Mouse (Mus musculus): ENCODE measurements at regions not wholly inside any gene's neighbourhood (a gene's known extent, or its start where the extent isn't known, plus 50 kb on each side); places are given as distances from the start of the nearest gene placed in this dataset.

GRCm38 (mm10) chr8:109081295-109081694, 412.5 kb upstream of the Pmfbp1 start:
- no peaks in the 10 kb centered on the region for H3K27me3 ChIP-seq
- no peak overlapping the region for H3K9ac ChIP-seq
- WGBS = 60% methylated on average over 5 of the region's 5 CpGs
- H3K4me2 ChIP-seq = no peak overlapping the region
- H3K4me1 ChIP-seq (replicated peaks) = no peaks in the 10 kb centered on the region
- no peaks in the 10 kb centered on the region for H3K36me3 ChIP-seq
- H3K4me3 ChIP-seq = no peak overlapping the region
- H3K27ac ChIP-seq = no peak overlapping the region
- H3K9me3 ChIP-seq (replicated peaks) = no peaks in the 10 kb centered on the region
- ATAC-seq (replicated peaks; ENCODE audit: insufficient number of reproducible peaks, insufficient read depth, low FRiP score, low read depth) = no peak

GRCm38 (mm10) chr8:109085134-109085533, 408.7 kb upstream of the Pmfbp1 start:
- Histone ChIP-seq H3K4me2 (no peak overlapping the region), H3K4me1 (replicated peaks) (no peaks in the 10 kb centered on the region), H3K9ac (no peak overlapping the region), H3K9me3 (replicated peaks) (no peaks in the 10 kb centered on the region), H3K27me3 (no peaks in the 10 kb centered on the region), H3K36me3 (no peaks in the 10 kb centered on the region), H3K4me3 (no peak overlapping the region), H3K27ac (no peak overlapping the region)
- no peak for ATAC-seq (replicated peaks; ENCODE audit: insufficient number of reproducible peaks, insufficient read depth, low FRiP score, low read depth)
- 83% methylated on average over 7 of the region's 7 CpGs for WGBS

GRCm38 (mm10) chr8:109087781-109088180, 406.0 kb upstream of the Pmfbp1 start:
- H3K36me3 ChIP-seq = no peaks in the 10 kb centered on the region
- H3K4me2 ChIP-seq = no peak overlapping the region
- no peak overlapping the region for H3K9ac ChIP-seq
- no peaks in the 10 kb centered on the region for H3K4me1 ChIP-seq (replicated peaks)
- no peaks in the 10 kb centered on the region for H3K9me3 ChIP-seq (replicated peaks)
- 45% methylated on average over 1 of the region's 1 CpGs for WGBS
- H3K27ac ChIP-seq = no peak overlapping the region
- no peak for ATAC-seq (replicated peaks; ENCODE audit: insufficient number of reproducible peaks, insufficient read depth, low FRiP score, low read depth)
- no peaks in the 10 kb centered on the region for H3K27me3 ChIP-seq
- no peak overlapping the region for H3K4me3 ChIP-seq

GRCm38 (mm10) chr8:109099671-109100070, 394.2 kb upstream of the Pmfbp1 start:
- Histone ChIP-seq H3K9me3 (replicated peaks) (no peaks in the 10 kb centered on the region), H3K27me3 (no peaks in the 10 kb centered on the region), H3K27ac (no peak overlapping the region), H3K4me2 (no peak overlapping the region), H3K4me3 (no peak overlapping the region), H3K9ac (no peak overlapping the region), H3K4me1 (replicated peaks) (peaks cover under 1% of the 10 kb centered on the region), H3K36me3 (no peaks in the 10 kb centered on the region)
- 78% methylated on average over 15 of the region's 15 CpGs for WGBS
- no peak for ATAC-seq (replicated peaks; ENCODE audit: insufficient number of reproducible peaks, insufficient read depth, low FRiP score, low read depth)

- H3K27me3 ChIP-seq = no peaks in the 10 kb centered on the region
- WGBS = 89% methylated on average over 5 of the region's 5 CpGs
- ATAC-seq (replicated peaks; ENCODE audit: insufficient number of reproducible peaks, insufficient read depth, low FRiP score, low read depth) = no peak
Measured at GRCm38 (mm10) chr8:109101416-109101815, 392.4 kb upstream of the Pmfbp1 start.

GRCm38 (mm10) chr8:109104798-109105326, 389.0 kb upstream of the Pmfbp1 start:
- 28% methylated on average over 6 of the region's 6 CpGs for WGBS
- Histone ChIP-seq H3K4me2 (peak overlapping the region; percentile 54), H3K27me3 (no peaks in the 10 kb centered on the region), H3K4me1 (replicated peaks) (peaks cover 20% of the 10 kb centered on the region), H3K36me3 (no peaks in the 10 kb centered on the region), H3K9ac (no peak overlapping the region), H3K9me3 (replicated peaks) (no peaks in the 10 kb centered on the region), H3K4me3 (peak overlapping the region; percentile 32), H3K27ac (peak overlapping the region; percentile 57)
- peak; percentile 53; the same call in 1 of the 2 replicates for ATAC-seq (replicated peaks; ENCODE audit: insufficient number of reproducible peaks, insufficient read depth, low FRiP score, low read depth)

More at GRCm38 (mm10) chr8:109101416-109101815, 392.4 kb upstream of the Pmfbp1 start:
- Histone ChIP-seq H3K9ac (no peak overlapping the region), H3K36me3 (no peaks in the 10 kb centered on the region), H3K9me3 (replicated peaks) (no peaks in the 10 kb centered on the region), H3K27ac (no peak overlapping the region), H3K4me3 (no peak overlapping the region), H3K4me1 (replicated peaks) (peaks cover 15% of the 10 kb centered on the region), H3K4me2 (no peak overlapping the region)

- Histone ChIP-seq H3K27ac (peak overlapping the region; percentile 57), H3K36me3 (no peaks in the 10 kb centered on the region), H3K9ac (no peak overlapping the region), H3K4me2 (peak overlapping the region; percentile 54), H3K4me3 (peak overlapping the region; percentile 32), H3K4me1 (replicated peaks) (peaks cover 20% of the 10 kb centered on the region), H3K9me3 (replicated peaks) (no peaks in the 10 kb centered on the region), H3K27me3 (no peaks in the 10 kb centered on the region)
- 14% methylated on average over 6 of the region's 6 CpGs for WGBS
- ATAC-seq (replicated peaks; ENCODE audit: insufficient number of reproducible peaks, insufficient read depth, low FRiP score, low read depth) = no peak
Measured at GRCm38 (mm10) chr8:109105693-109106092, 388.1 kb upstream of the Pmfbp1 start.

- ATAC-seq (replicated peaks; ENCODE audit: insufficient number of reproducible peaks, insufficient read depth, low FRiP score, low read depth) = no peak
- no peaks in the 10 kb centered on the region for H3K27me3 ChIP-seq
- H3K9me3 ChIP-seq (replicated peaks) = no peaks in the 10 kb centered on the region
- no peak overlapping the region for H3K9ac ChIP-seq
- H3K27ac ChIP-seq = peak overlapping the region; percentile 17; the same call in 1 of the 2 replicates
- H3K4me2 ChIP-seq = no peak overlapping the region
- peaks cover 20% of the 10 kb centered on the region for H3K4me1 ChIP-seq (replicated peaks)
- H3K4me3 ChIP-seq = no peak overlapping the region
- 61% methylated on average over 9 of the region's 9 CpGs for WGBS
- H3K36me3 ChIP-seq = no peaks in the 10 kb centered on the region
Measured at GRCm38 (mm10) chr8:109106971-109107370, 386.9 kb upstream of the Pmfbp1 start.

GRCm38 (mm10) chr8:109107762-109108161, 386.1 kb upstream of the Pmfbp1 start:
- H3K27me3 ChIP-seq = no peaks in the 10 kb centered on the region
- 52% methylated on average over 12 of the region's 12 CpGs for WGBS
- no peak overlapping the region for H3K4me3 ChIP-seq
- no peaks in the 10 kb centered on the region for H3K36me3 ChIP-seq
- H3K9me3 ChIP-seq (replicated peaks) = no peaks in the 10 kb centered on the region
- H3K4me1 ChIP-seq (replicated peaks) = peaks cover 20% of the 10 kb centered on the region
- H3K27ac ChIP-seq = no peak overlapping the region
- H3K9ac ChIP-seq = no peak overlapping the region
- peak overlapping the region; percentile 25; the same call in 1 of the 2 replicates for H3K4me2 ChIP-seq
- no peak for ATAC-seq (replicated peaks; ENCODE audit: insufficient number of reproducible peaks, insufficient read depth, low FRiP score, low read depth)

GRCm38 (mm10) chr8:109109390-109109789, 384.4 kb upstream of the Pmfbp1 start:
- WGBS = 84% methylated on average over 4 of the region's 4 CpGs
- Histone ChIP-seq H3K4me3 (no peak overlapping the region), H3K27ac (no peak overlapping the region), H3K36me3 (no peaks in the 10 kb centered on the region), H3K27me3 (no peaks in the 10 kb centered on the region), H3K9ac (no peak overlapping the region), H3K4me1 (replicated peaks) (peaks cover 20% of the 10 kb centered on the region), H3K9me3 (replicated peaks) (no peaks in the 10 kb centered on the region), H3K4me2 (no peak overlapping the region)
- no peak for ATAC-seq (replicated peaks; ENCODE audit: insufficient number of reproducible peaks, insufficient read depth, low FRiP score, low read depth)

GRCm38 (mm10) chr8:109121776-109122175, 372.1 kb upstream of the Pmfbp1 start:
- WGBS = 56% methylated on average over 6 of the region's 6 CpGs
- Histone ChIP-seq H3K9ac (no peak overlapping the region), H3K36me3 (no peaks in the 10 kb centered on the region), H3K9me3 (replicated peaks) (no peaks in the 10 kb centered on the region), H3K4me1 (replicated peaks) (no peaks in the 10 kb centered on the region), H3K27ac (no peak overlapping the region), H3K27me3 (no peaks in the 10 kb centered on the region), H3K4me2 (no peak overlapping the region), H3K4me3 (no peak overlapping the region)
- no peak for ATAC-seq (replicated peaks; ENCODE audit: insufficient number of reproducible peaks, insufficient read depth, low FRiP score, low read depth)

GRCm38 (mm10) chr8:109142495-109143158, 351.2 kb upstream of the Pmfbp1 start:
- WGBS = 84% methylated on average over 8 of the region's 8 CpGs
- Histone ChIP-seq H3K4me3 (no peak overlapping the region), H3K4me2 (no peak overlapping the region), H3K36me3 (no peaks in the 10 kb centered on the region), H3K4me1 (replicated peaks) (no peaks in the 10 kb centered on the region), H3K27ac (no peak overlapping the region), H3K9me3 (replicated peaks) (no peaks in the 10 kb centered on the region), H3K9ac (no peak overlapping the region), H3K27me3 (no peaks in the 10 kb centered on the region)
- no peak for ATAC-seq (replicated peaks; ENCODE audit: insufficient number of reproducible peaks, insufficient read depth, low FRiP score, low read depth)
